Mouse (Mus musculus) spleen, adult 18-20 months (tissue): ENCODE data around the gene Tmem87a.

Experiments
- DNase-seq, 2 experiments: peaks; one replicate each; pipeline ENCODE4 v3.0.0; 2022; ENCODE audit warnings: mixed read lengths in 2 of 2

The Tmem87a gene

GRCm38 (mm10) chr2:120403986-120404822 lies at the start of gene Tmem87a:
Gene Tmem87a, minus strand, starts transcription at chr2:120404113.
- peak; percentile 88 to 89 for DNase-seq

DNA sequence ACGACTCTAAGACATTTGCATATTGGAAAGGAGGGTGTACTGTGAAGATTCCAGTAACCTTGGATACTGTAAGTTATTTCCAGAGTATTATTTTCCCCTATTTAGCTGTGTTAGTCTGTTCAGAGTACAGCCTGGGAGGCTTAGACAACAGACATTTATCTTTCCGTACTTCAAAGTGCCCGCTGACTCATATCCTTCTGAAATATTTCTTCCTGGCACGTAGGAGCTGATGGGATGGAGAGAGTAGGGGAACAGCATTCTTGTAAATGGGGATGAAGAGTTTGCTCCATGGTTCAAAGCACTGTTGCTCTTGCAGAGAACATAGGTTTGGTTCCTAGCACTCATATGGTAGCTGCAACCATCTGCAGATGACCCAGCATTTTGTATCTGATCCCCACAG lies 48.7 kb upstream of the Tmem87a start:
- DNase-seq = no peak

DNA sequence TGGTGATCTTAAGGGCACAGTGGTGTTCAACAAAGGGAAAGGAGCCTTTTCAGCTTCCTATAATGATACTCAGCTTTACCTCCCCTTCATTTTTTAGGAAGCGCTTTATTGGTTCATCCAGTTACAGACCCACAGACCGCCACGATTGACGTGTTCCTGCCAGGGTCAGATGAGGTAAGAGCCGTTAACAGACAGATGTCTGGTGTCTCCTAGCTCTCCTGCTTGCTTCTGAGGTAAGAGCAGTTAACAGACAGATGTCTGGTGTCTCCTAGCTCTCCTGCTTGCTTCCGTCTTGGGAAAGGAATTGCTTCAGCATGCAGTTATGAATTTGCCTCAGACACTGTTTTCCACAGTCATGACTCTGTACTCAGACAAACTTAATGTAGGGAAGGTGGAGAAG lies 46.8 kb upstream of the Tmem87a start:
- DNase-seq = no peak

GRCm38 (mm10) chr2:120447306-120447705 lies 43.4 kb upstream of the Tmem87a start:
- no peak for DNase-seq

GRCm38 (mm10) chr2:120446373-120446772 lies 42.5 kb upstream of the Tmem87a start:
- no peak for DNase-seq

DNA sequence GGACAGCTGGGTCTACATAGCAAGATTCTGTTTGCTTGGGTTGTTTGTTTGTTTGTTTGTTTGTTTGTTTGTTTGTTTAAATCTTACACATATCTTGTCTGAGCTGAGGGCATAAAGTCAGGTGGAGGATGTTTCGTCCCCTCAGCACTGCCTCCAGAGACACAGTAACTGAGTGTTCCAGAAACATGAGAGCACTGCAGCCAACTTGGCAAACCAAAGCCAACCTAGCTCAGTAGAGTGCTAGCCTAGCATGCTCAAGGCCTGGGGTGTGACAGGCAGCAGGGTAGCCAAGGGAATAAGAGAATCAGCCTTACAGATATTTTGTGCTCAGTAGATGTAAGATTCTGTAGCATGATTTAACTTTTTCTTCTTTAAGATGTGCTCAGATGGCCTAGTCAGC lies 40.6 kb upstream of the Tmem87a start:
- no peak for DNase-seq

DNA sequence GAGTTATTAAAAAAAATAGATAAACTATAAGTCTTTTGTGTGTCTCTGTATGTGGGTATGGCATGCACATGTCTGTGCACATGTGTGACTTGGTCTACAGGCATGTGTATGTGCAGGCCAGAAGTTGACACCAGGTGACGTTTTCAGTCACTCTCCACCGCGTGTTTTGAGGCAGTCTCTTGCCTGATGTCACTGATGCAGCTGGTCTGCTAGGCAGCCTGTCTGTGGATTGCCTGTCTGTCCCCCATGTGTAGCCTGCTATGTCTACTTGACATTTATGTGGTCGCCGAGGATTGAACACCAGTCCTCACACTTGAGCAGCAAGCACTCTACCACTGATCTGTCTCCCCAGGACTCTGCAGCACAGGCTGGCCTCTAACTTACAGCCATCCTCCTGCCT lies 20.5 kb upstream of the Tmem87a start:
- DNase-seq = no peak

DNA sequence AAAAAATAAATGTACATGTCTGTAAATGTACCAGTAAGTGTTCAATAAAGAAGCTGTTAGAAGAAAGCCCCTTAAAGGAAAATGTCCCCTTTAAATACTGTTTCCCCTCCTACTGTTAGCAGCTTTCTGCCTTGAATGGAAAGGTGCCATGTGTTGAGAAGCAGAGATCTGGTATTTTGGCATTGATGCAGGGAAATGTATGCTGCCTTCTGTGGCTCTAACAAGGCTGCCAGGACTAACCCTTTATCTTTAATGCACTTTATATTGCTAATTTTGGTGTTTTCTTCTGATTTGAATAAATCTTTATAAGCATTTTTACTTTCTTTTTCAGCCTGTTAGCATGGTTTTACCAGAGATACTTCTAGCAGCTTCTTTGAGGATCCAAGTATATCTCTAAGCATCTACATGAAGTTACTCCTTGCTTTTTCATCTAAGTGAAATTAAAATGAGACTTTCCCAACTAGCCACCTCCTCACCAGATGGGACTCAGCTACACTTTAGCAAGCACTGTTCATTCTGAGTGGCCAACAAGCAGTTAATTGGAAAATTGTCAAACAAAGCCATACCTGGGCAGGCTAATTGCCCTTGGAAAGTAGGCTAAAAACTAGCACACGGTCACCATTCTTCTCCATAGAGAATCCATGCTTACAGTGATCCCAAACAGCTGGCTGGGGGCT lies 11.0 kb upstream of the Tmem87a start:
- DNase-seq = no peak

DNA sequence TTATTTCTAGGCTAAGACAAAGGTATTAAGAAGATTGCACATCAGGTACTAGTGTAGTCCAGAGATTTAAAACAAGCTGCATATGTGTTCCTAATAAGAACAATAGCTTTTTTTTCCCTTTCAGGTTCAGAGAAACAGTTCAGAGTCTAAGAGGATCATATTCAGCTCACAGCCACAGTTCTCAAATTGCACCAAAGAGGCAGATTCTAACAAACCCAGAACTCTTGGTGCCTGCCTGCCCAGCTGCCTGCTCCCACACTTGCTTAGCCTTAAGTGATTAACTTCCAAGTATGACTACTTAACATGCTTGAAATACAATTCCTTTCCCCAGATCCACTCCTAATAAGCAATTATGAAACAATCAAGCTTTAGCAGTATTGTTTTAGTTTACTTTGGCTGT lies 10.2 kb upstream of the Tmem87a start:
- no peak for DNase-seq

GRCm38 (mm10) chr2:120411096-120411628 lies 7.2 kb upstream of the Tmem87a start:
- no peak for DNase-seq

- DNase-seq = peak in 1 of 2 experiments; percentile 21
These were observed 1.2 kb upstream of the Tmem87a start for GRCm38 (mm10) chr2:120404823-120405765.

DNA sequence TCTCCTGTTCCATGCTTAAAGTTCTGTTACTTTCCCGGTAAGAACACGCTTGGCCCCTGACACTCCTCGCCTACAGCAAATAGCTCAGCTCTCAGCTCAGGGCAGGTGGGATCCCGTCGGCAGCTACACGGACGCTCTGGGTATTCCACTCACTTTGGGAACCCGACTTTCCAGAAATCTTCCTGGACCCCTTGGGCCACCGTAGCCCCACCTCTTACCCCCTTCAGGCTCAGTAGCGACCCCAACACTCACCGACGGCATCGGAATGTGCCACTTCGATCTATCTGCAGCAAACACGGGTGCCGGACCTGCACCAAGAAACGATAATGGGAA lies 294 bp downstream of the Tmem87a start, which contains the start of gene Ganc:
Ganc (plus strand) TSS at position 244 of the 333 bp plus-strand sequence.
- DNase-seq = no peak

DNA sequence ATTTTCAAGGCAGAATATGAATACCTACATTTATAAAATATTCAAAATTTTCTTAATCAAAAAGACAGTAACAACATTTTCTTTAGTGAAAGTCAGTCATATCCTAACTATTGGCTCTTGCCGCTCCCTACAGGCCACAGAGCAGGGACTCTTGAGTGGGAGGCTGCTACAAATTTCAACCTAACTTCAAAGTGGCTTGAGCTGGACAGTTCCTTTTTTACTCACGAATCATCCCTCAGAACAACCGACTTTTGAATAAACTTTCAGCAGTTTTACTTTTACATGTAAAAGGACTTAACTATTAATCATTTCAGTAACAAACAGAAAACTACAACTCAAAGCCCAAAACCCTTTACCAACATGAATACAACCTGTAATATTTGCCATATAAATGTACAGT lies 1.1 kb downstream of the Tmem87a start:
- no peak for DNase-seq

- no peak for DNase-seq
These were observed 6.0 kb downstream of the Tmem87a start for GRCm38 (mm10) chr2:120397951-120398350.

DNA sequence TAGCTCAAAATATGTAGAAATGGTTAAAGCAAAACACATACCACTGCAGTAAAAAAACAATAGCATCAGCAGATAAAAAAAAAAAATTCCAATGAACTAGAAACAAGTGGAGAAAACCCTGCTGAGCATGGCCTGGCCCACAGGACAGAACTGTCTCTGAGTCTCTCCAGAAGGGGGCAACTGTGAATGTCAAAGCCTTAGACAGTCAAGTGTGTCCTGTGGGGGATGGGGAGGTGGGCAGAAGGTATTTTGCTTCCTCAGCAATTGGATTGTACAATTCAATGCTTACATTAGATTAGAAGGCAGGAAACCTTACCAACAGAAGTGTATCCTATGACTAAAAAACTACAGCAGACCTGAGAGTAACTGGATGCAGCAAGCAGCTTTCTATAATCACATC lies 11.5 kb downstream of the Tmem87a start:
- no peak for DNase-seq

DNA sequence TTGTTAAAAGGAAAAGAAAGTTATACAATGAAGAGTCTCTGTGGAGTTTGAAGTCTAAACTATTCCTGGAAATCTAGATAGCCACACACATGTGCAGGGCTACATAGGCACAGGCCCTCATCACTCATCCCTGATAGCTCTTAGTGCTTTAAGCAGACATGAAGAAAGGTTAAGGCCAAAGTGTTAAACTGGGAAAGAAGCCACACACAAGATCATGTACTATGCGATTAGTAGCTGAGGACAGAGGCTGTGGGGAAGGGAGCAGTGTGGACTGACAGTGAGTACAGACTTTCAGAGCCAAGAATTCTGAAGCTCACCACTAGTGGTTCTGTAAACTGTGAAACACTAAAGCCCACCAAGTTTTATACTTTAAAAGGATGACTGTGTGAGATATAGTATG lies 13.0 kb downstream of the Tmem87a start:
- no peak for DNase-seq

- no peak for DNase-seq
These were observed 14.5 kb downstream of the Tmem87a start for GRCm38 (mm10) chr2:120389376-120389775.

DNA sequence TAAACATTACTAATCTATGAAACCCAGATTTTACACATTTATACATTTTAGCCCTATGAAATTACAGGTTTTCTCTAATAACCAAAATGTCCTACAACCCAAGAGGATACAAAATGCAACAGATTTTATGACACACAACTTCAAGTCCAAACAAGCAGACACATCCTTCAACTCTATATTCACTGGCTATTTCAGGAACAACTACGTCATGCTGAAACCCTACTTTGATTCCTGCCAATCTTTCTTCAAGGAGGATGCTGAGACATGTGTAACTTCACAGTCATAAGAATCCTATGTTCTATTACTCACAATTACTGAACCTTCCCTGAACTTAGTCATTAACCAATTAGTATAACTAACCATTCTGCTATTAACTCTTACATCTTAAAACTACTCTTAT lies 16.6 kb downstream of the Tmem87a start:
- no peak for DNase-seq

GRCm38 (mm10) chr2:120386264-120386663 lies 17.6 kb downstream of the Tmem87a start:
- DNase-seq = no peak

GRCm38 (mm10) chr2:120373858-120374257 lies 30.1 kb downstream of the Tmem87a start:
- no peak for DNase-seq

DNA sequence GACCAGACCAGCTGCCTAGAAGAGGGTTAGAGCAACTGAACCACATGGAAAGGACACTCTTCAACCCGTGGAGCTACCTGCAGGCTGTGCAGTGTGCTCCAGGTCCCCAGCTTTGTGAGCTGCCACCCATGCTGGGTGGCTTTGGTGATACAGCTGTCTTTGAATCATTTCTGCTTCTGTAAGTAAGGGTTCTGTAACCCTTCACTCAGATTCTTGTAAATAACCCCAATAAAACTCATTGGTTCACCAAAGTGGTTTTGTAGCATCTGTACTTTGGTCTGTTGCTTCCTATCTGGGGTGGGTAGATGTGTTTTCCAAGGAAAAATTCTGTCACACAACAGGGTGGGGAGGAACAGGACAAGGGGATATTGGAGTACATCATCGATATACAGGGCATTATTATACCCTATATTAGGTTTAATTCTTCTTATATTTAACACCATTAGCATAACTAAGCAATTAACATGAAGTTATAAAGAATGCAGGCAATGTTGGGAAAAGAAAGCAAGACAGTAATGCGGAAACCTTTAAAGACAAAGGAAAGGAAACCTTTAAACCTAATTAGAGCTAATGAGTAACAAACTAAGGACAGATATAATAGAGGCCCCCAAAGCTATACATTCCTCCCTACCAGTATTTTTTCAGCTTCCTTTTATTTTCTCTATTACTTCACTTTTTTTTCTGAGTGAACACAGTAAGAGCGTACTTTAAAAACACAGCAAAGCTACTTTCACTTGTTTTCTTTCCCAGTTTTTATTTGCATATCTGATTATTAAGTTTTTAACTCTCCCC lies 36.3 kb downstream of the Tmem87a start:
- no peak for DNase-seq

DNA sequence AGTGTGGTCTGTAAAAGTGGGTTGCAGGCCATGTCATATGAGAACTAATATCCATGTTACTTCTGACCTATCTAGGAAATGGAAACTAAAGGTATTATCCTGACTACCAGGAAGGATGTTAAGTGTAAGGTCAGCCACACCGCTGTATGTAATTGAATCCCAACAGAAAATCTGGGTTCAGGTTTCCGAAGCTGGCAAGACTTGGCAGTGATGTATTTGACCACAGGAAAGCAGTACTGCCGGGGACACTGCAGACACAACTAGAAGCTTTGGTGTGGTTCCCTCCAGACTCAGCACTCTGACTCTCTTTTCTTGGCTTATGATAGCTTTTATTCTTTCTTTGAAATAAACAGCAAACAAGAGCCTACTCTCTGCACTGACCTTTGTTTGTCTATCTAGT lies 37.4 kb downstream of the Tmem87a start:
- DNase-seq = no peak
